Mouse (Mus musculus) lung, postnatal 0 days (tissue): ENCODE data around the gene Olfr1130. TPM values are rescaled to one million over a fixed set of nuclear protein-coding genes. Genes with fewer than 3 reads are reported as not detected.
"Not testable (repeated sequence)": the region's sequence is repeated elsewhere in the genome, so short reads cannot be mapped to it uniquely, and the experiment has no call there.

ENCODE experiments used
- ATAC-seq: fragments of 200-750 bp; cut with Nextera tagmentation; 2 replicates; pipeline ENCODE4 v1.8.0; 2017; ENCODE audit warnings: moderate library complexity
- DNase-seq: peaks from one replicate; pipeline ENCODE4 v3.0.0-alpha.2; 2016; ENCODE audit warnings: low spot score
- H3K27ac ChIP-seq: fragments of 300-500 bp; sonication (generic); 2 replicates; pipeline ENCODE4 v1.5.1; 2014; ENCODE audit warnings: antibody characterized with exemption, mild to moderate bottlenecking, low read length, mixed read lengths
- H3K27me3 ChIP-seq: fragments of 300-500 bp; sonication (generic); replicated peaks from 2 replicates; pipeline ENCODE4 v1.6.1; 2014; ENCODE audit warnings: low read length, mixed read lengths; ENCODE audit not compliant: insufficient read depth
- H3K36me3 ChIP-seq: fragments of 300-500 bp; sonication (generic); 2 replicates; pipeline ENCODE4 v1.6.1; 2014; ENCODE audit warnings: low read length, mixed read lengths; ENCODE audit not compliant: insufficient read depth
- H3K4me1 ChIP-seq: fragments of 300-500 bp; sonication (generic); 2 replicates; pipeline ENCODE4 v1.6.1; 2014; ENCODE audit warnings: antibody characterized with exemption, low read depth, low read length, mixed read lengths; ENCODE audit not compliant: insufficient read depth
- H3K4me2 ChIP-seq: fragments of 300-500 bp; sonication (generic); replicated peaks from 2 replicates; pipeline ENCODE4 v1.6.1; 2014; ENCODE audit warnings: low read depth, mild to moderate bottlenecking, low read length, moderate library complexity, mixed read lengths
- H3K4me3 ChIP-seq: fragments of 300-500 bp; sonication (generic); 2 replicates; pipeline ENCODE4 v1.5.1; 2014; ENCODE audit warnings: low read depth, low read length
- H3K9ac ChIP-seq: fragments of 300-500 bp; sonication (generic); replicated peaks from 2 replicates; pipeline ENCODE4 v1.6.1; 2014; ENCODE audit warnings: low read depth, mild to moderate bottlenecking
- H3K9me3 ChIP-seq: fragments of 300-500 bp; sonication (generic); 2 replicates; pipeline ENCODE4 v1.6.1; 2016; ENCODE audit warnings: low read length, mixed read lengths
- CTCF ChIP-seq: IDR thresholded peaks from 2 replicates; pipeline ENCODE4 v1.5.1; 2016; ENCODE audit warnings: antibody characterized with exemption, mild to moderate bottlenecking
- EP300 ChIP-seq: IDR thresholded peaks from 2 replicates; pipeline ENCODE4 v1.6.1; 2016; ENCODE audit warnings: antibody characterized with exemption, mild to moderate bottlenecking, control low read depth
- WGBS: fragments of 180-500 bp; shearing (Covaris S2); extraction: QIAGEN DNeasy Blood & Tissue Kit; methylation state at CpG from one replicate; pipeline ENCODE4 v1.1.7; 2014; 5-methylcytosine and 5-hydroxymethylcytosine counted together
- polyA plus RNA-seq: library from polyadenylated mRNA; unstranded; fragments of >200 nt; fragmentation: Nextera tagmentation; extraction: Ambion mirVana; gene quantifications from 2 replicates; pipeline ENCODE4 v1.2.1, GENCODE M21; 2015

The Olfr1130 gene
- not detected in 2 replicates for polyA plus RNA-seq

- H3K36me3 ChIP-seq, DNase-seq, ATAC-seq: not testable (repeated sequence)
Measured at GRCm38 (mm10) chr2:87605912-87606311, at the start of gene Olfr1130. Gene Olfr1130 (plus strand): TSS chr2:87606212.

GRCm38 (mm10) chr2:87573602-87574001, 32.4 kb upstream of the Olfr1130 start, which contains the start of gene Olfr1129:
Gene Olfr1129 (plus strand): TSS chr2:87573902.
- not testable (repeated sequence) for H3K4me2 ChIP-seq, H3K27ac ChIP-seq, H3K4me3 ChIP-seq, H3K9me3 ChIP-seq, H3K4me1 ChIP-seq, DNase-seq, ATAC-seq, H3K27me3 ChIP-seq, H3K9ac ChIP-seq, H3K36me3 ChIP-seq
- 58% methylated on average over 1 of the region's 1 CpGs for WGBS

More at GRCm38 (mm10) chr2:87605912-87606311, at the start of gene Olfr1130:
- not testable (repeated sequence) for H3K27me3 ChIP-seq, H3K4me1 ChIP-seq, H3K4me3 ChIP-seq, H3K27ac ChIP-seq, H3K4me2 ChIP-seq, H3K9me3 ChIP-seq, H3K9ac ChIP-seq

GRCm38 (mm10) chr2:87626804-87627203, 20.8 kb downstream of the Olfr1130 start, which contains the start of gene Olfr1131:
Gene Olfr1131 (plus strand): TSS chr2:87627104.
- DNase-seq (no peak), ATAC-seq (no peak)
- H3K9me3 ChIP-seq, result no peaks in the 10 kb centered on the region
- H3K4me3 ChIP-seq, result no peak within 1 kb of the TSS
- H3K9ac ChIP-seq, result no peak within 1 kb of the TSS
- no peaks in the 10 kb centered on the region for H3K36me3 ChIP-seq
- WGBS, result 65% methylated on average over 3 of the region's 3 CpGs
- H3K4me2 ChIP-seq, result no peak within 1 kb of the TSS
- H3K27me3 ChIP-seq, result no peaks in the 10 kb centered on the region
- TF ChIP-seq CTCF (no peak), EP300 (no peak)
- no peaks in the 10 kb centered on the region for H3K4me1 ChIP-seq
- no peak within 1 kb of the TSS for H3K27ac ChIP-seq

GRCm38 (mm10) chr2:87637435-87637834, 31.4 kb downstream of the Olfr1130 start, which contains the start of gene Olfr1132:
Gene Olfr1132 (minus strand): TSS chr2:87637535.
- Histone ChIP-seq H3K4me1 (no peaks in the 10 kb centered on the region), H3K9ac (no peak within 1 kb of the TSS), H3K9me3 (no peaks in the 10 kb centered on the region), H3K27ac (no peak within 1 kb of the TSS), H3K27me3 (no peaks in the 10 kb centered on the region), H3K4me2 (no peak within 1 kb of the TSS), H3K4me3 (no peak within 1 kb of the TSS), H3K36me3 (no peaks in the 10 kb centered on the region)
- DNase-seq, result no peak
- TF ChIP-seq EP300 (no peak), CTCF (no peak)
- ATAC-seq, result no peak

GRCm38 (mm10) chr2:87642441-87642840, 36.4 kb downstream of the Olfr1130 start:
- ATAC-seq (no peak), DNase-seq (no peak)
- no peaks in the 10 kb centered on the region for H3K9me3 ChIP-seq
- H3K4me1 ChIP-seq, result no peaks in the 10 kb centered on the region
- no peak overlapping the region for H3K4me2 ChIP-seq
- TF ChIP-seq EP300 (no peak), CTCF (no peak)
- H3K9ac ChIP-seq, result no peak overlapping the region
- no peak overlapping the region for H3K4me3 ChIP-seq
- no peaks in the 10 kb centered on the region for H3K36me3 ChIP-seq
- no peaks in the 10 kb centered on the region for H3K27me3 ChIP-seq
- H3K27ac ChIP-seq, result no peak overlapping the region

- H3K36me3 ChIP-seq, result no peaks in the 10 kb centered on the region
- H3K9me3 ChIP-seq, result no peaks in the 10 kb centered on the region
- H3K4me2 ChIP-seq, result no peak within 1 kb of the TSS
- no peak for TF ChIP-seq EP300
- ATAC-seq, result no peak
- H3K27ac ChIP-seq, result no peak within 1 kb of the TSS
- H3K4me3 ChIP-seq, result no peak within 1 kb of the TSS
- H3K4me1 ChIP-seq, result no peaks in the 10 kb centered on the region
- DNase-seq, result no peak
- no peaks in the 10 kb centered on the region for H3K27me3 ChIP-seq
- H3K9ac ChIP-seq, result no peak within 1 kb of the TSS
Measured at GRCm38 (mm10) chr2:87647274-87647673, 41.3 kb downstream of the Olfr1130 start, which contains the start of gene Olfr1133. Gene Olfr1133 (minus strand): TSS chr2:87647374.

- 76% methylated on average over 2 of the region's 2 CpGs for WGBS
- no peak for TF ChIP-seq CTCF
- TF ChIP-seq EP300, result no peak
- ATAC-seq, result no peak
Measured at GRCm38 (mm10) chr2:87658360-87658759, 52.3 kb downstream of the Olfr1130 start, which contains the start of gene Olfr1134. Gene Olfr1134 (minus strand): TSS chr2:87658460.

More at GRCm38 (mm10) chr2:87658360-87658759, 52.3 kb downstream of the Olfr1130 start, which contains the start of gene Olfr1134:
- Histone ChIP-seq H3K9me3 (no peaks in the 10 kb centered on the region), H3K4me1 (no peaks in the 10 kb centered on the region), H3K36me3 (no peaks in the 10 kb centered on the region), H3K27me3 (no peaks in the 10 kb centered on the region), H3K4me3 (no peak within 1 kb of the TSS), H3K27ac (no peak within 1 kb of the TSS), H3K4me2 (no peak within 1 kb of the TSS), H3K9ac (no peak within 1 kb of the TSS)
- no peak for DNase-seq

Other genes with a start within 250 kb of the Olfr1130 start
- not detected in 2 replicates for gene Olfr1121, start 236.3 kb upstream of the Olfr1130 start, polyA plus RNA-seq
- not detected in 2 replicates for gene Olfr1122, start 220.4 kb upstream of the Olfr1130 start, polyA plus RNA-seq
- gene Olfr1123, start 189.6 kb upstream of the Olfr1130 start, polyA plus RNA-seq, result not detected in 2 replicates
- not detected in 2 replicates for gene Olfr1124, start 175.9 kb upstream of the Olfr1130 start, polyA plus RNA-seq
- not detected in 2 replicates for gene Olfr1126, start 152.2 kb upstream of the Olfr1130 start, polyA plus RNA-seq
- gene Pramel7, start 109.1 kb upstream of the Olfr1130 start, polyA plus RNA-seq, result not detected in 2 replicates
- not detected in 2 replicates for gene Pramel6, start 99.6 kb upstream of the Olfr1130 start, polyA plus RNA-seq
- not detected in 2 replicates for gene Olfr153, start 74.4 kb upstream of the Olfr1130 start, polyA plus RNA-seq
- not detected in 2 replicates for gene Olfr1128, start 60.7 kb upstream of the Olfr1130 start, polyA plus RNA-seq
- gene Olfr1129, start 32.3 kb upstream of the Olfr1130 start, polyA plus RNA-seq, result not detected in 2 replicates
- gene Olfr1131, start 20.9 kb downstream of the Olfr1130 start, polyA plus RNA-seq, result not detected in 2 replicates
- not detected in 2 replicates for gene Olfr1132, start 31.3 kb downstream of the Olfr1130 start, polyA plus RNA-seq
- not detected in 2 replicates for gene Olfr1133, start 41.2 kb downstream of the Olfr1130 start, polyA plus RNA-seq
- gene Olfr1134, start 52.2 kb downstream of the Olfr1130 start, polyA plus RNA-seq, result not detected in 2 replicates
- not detected in 2 replicates for gene Olfr1135, start 67.5 kb downstream of the Olfr1130 start, polyA plus RNA-seq
- not detected in 2 replicates for gene Olfr1136, start 87.7 kb downstream of the Olfr1130 start, polyA plus RNA-seq
- gene Olfr1137, start 107.0 kb downstream of the Olfr1130 start, polyA plus RNA-seq, result not detected in 2 replicates
- gene Olfr1138, start 133.8 kb downstream of the Olfr1130 start, polyA plus RNA-seq, result not detected in 2 replicates
- not detected in 2 replicates for gene Olfr1140, start 137.5 kb downstream of the Olfr1130 start, polyA plus RNA-seq
- gene Olfr1141, start 147.8 kb downstream of the Olfr1130 start, polyA plus RNA-seq, result not detected in 2 replicates
- gene Olfr152, start 173.3 kb downstream of the Olfr1130 start, polyA plus RNA-seq, result not detected in 2 replicates
- not detected in 2 replicates for gene Olfr1143, start 194.4 kb downstream of the Olfr1130 start, polyA plus RNA-seq
- not detected in 2 replicates for gene Olfr1145, start 203.6 kb downstream of the Olfr1130 start, polyA plus RNA-seq
- not detected in 2 replicates for gene Olfr1148, start 224.3 kb downstream of the Olfr1130 start, polyA plus RNA-seq
- not detected in 2 replicates for gene Olfr1150-ps1, start 237.8 kb downstream of the Olfr1130 start, polyA plus RNA-seq
- not detected in 2 replicates for gene Olfr1151, start 249.7 kb downstream of the Olfr1130 start, polyA plus RNA-seq